Mouse (Mus musculus): ENCODE results near the gene Ift52.

DNA sequence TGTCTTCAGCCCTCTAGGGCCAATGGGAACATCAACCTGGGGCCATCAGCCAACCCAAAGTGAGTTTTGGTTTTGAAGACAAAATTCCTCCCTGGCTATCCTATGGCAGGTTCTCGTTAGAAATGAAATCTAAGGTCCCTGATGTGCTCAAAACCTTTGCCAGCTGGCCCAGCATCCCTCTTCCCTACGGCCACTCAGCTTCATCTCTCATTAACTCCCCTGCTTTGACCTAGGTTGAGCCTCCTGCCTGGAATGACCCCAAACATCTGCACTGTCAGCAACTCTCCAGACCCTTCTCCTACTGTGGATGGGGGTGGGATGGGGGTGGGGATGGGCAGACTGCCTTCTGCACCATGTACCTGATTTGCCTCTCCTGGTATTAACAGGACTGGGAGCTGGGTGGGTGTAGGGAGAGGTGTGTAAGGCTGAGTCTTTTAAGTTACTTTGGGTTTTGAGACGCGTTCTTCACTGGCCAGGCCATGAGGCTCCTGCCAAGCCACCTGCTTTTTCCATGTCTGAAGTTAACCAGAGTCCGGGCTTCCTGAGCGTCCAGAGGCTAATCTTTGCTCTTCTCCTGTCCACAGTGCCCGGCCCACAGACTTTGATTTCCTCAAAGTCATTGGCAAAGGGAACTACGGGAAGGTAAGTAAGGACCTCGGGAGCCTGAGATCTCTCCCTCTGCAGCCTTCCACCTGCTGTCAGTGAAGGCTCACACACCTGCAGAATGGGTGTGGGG is 23.1 kb upstream of the Ift52 start:
- TF ChIP-seq CTCF (IDR thresholded peaks at IDR 0.05; ENCODE audit: extremely low read depth, insufficient read length, insufficient replicate concordance, low read depth, low read length) (no peak), POLR2A (IDR thresholded peaks at IDR 0.05; ENCODE audit: low read depth, low read length) (no peak)
